Mouse (Mus musculus): ENCODE measurements around the gene Tmem14a. TPM values are rescaled to one million over a fixed set of nuclear protein-coding genes. Genes with fewer than 3 reads are reported as not detected.
"Not testable (repeated sequence)": the region's sequence is repeated elsewhere in the genome, so short reads cannot be mapped to it uniquely, and the experiment has no call there.

Tmem14a gene
- polyA plus RNA-seq, 1 experiment from 2014 or later, result 11.8 TPM

DNA sequence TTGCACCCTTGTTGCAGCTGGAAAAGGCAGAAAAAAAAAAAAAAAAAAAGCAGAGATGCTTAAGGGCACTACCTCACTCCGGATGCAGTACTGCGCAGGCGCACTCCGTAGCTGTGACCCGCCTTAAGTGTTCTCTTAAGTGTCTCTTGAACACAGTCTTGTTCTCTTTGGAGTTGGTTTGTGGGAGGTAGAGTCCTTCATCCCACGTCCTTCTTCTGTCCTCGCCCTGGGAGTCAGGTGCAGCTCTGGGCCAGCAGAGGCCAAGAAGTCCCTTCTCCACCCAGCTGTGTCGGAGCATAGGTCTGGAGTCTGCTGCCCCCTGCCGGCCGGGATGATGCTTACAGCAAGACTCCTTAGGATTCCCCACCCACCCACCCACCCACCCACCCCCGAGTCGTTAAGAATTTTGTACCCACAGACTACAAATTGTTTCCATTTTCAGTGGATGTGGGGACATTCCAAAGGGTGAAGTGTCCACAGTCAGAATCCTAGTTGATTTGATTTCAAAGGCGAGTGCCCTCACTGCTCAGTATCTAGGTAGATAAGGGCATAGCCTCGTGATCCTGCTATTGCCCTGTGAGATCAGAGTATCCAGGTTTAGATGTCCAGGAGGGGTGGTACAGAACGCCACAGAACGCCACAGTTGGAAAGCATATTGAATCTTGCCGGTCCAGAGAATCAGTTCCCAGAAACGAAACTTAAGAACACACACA, 53.1 kb downstream of the Tmem14a start:
- WGBS, result 29% methylated on average over 18 of the region's 18 CpGs
- Histone ChIP-seq H3K4me1 (ENCODE audit: control insufficient read depth, insufficient read depth, low read length) (no peaks in the 10 kb centered on the region), H3K4me2 (ENCODE audit: low read depth, low read length) (peak overlapping the region; percentile 32), H3K9ac (replicated peaks; ENCODE audit: low read length) (no peak overlapping the region), H3K27ac (replicated peaks; ENCODE audit: low read depth, low read length) (no peak overlapping the region), H3K36me3 (replicated peaks; ENCODE audit: control insufficient read depth, insufficient read depth, low read depth, low read length) (no peaks in the 10 kb centered on the region), H3K4me3 (ENCODE audit: low read depth, low read length) (0 out of 2 replicates have a peak overlapping the region, but pooled peaks have one; percentile 15), H3K27me3 (ENCODE audit: control insufficient read depth, insufficient read depth, low read length) (no peaks in the 10 kb centered on the region), H3K9me3 (replicated peaks; ENCODE audit: control insufficient read depth, low read length) (no peaks in the 10 kb centered on the region)
- DNase-seq (ENCODE audit: low spot score), result peak; percentile 81
- ATAC-seq (replicated peaks; ENCODE audit: insufficient number of reproducible peaks, low FRiP score, low TSS enrichment, low read depth), result peak; percentile 61

DNA sequence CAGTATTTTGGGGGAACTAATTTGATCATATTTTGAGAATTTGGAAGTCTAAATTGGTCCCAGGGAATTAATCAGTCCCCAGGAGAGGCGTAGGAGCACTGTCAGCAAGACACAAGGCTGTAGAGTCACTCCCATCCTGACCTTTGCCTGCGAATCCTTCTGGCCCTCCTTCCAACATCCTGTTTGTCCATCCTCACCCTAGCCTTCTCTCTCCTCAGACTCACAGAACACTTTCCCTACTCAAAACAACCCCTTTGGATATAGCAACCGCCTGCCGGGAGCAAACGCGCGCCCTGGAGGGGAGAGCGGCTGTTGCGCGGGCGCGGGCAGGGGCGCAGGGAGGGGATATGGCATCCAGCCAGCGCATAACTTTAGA, 53.7 kb downstream of the Tmem14a start:
- WGBS, result 12% methylated on average over 14 of the region's 14 CpGs
- ATAC-seq (replicated peaks; ENCODE audit: insufficient number of reproducible peaks, low FRiP score, low TSS enrichment, low read depth) (no peak), DNase-seq (ENCODE audit: low spot score) (no peak)
- Histone ChIP-seq H3K27ac (replicated peaks; ENCODE audit: low read depth, low read length) (no peak overlapping the region), H3K27me3 (ENCODE audit: control insufficient read depth, insufficient read depth, low read length) (no peaks in the 10 kb centered on the region), H3K4me1 (ENCODE audit: control insufficient read depth, insufficient read depth, low read length) (no peaks in the 10 kb centered on the region), H3K36me3 (replicated peaks; ENCODE audit: control insufficient read depth, insufficient read depth, low read depth, low read length) (no peaks in the 10 kb centered on the region), H3K4me2 (ENCODE audit: low read depth, low read length) (peak overlapping the region; percentile 32; the same call in 1 of the 2 replicates), H3K4me3 (ENCODE audit: low read depth, low read length) (no peak overlapping the region), H3K9me3 (replicated peaks; ENCODE audit: control insufficient read depth, low read length) (no peaks in the 10 kb centered on the region), H3K9ac (replicated peaks; ENCODE audit: low read length) (0 out of 2 replicates have a peak overlapping the region, but pooled peaks have one; percentile 22)

GRCm38 (mm10) chr1:21273091-21273490, 54.7 kb downstream of the Tmem14a start:
- H3K4me2 ChIP-seq (ENCODE audit: low read depth, low read length), result no peak overlapping the region
- WGBS, result 91% methylated on average over 6 of the region's 6 CpGs
- no peak for DNase-seq (ENCODE audit: low spot score)

GRCm38 (mm10) chr1:21274437-21275040, 56.2 kb downstream of the Tmem14a start:
- Histone ChIP-seq H3K4me3 (ENCODE audit: low read depth, low read length) (no peak overlapping the region), H3K4me2 (ENCODE audit: low read depth, low read length) (no peak overlapping the region), H3K36me3 (replicated peaks; ENCODE audit: control insufficient read depth, insufficient read depth, low read depth, low read length) (no peaks in the 10 kb centered on the region), H3K4me1 (ENCODE audit: control insufficient read depth, insufficient read depth, low read length) (no peaks in the 10 kb centered on the region), H3K9ac (replicated peaks; ENCODE audit: low read length) (no peak overlapping the region), H3K27me3 (ENCODE audit: control insufficient read depth, insufficient read depth, low read length) (no peaks in the 10 kb centered on the region), H3K9me3 (replicated peaks; ENCODE audit: control insufficient read depth, low read length) (no peaks in the 10 kb centered on the region), H3K27ac (replicated peaks; ENCODE audit: low read depth, low read length) (no peak overlapping the region)
- 76% methylated on average over 2 of the region's 2 CpGs for WGBS
- ATAC-seq (replicated peaks; ENCODE audit: insufficient number of reproducible peaks, low FRiP score, low TSS enrichment, low read depth) (no peak), DNase-seq (ENCODE audit: low spot score) (no peak)

More at GRCm38 (mm10) chr1:21273091-21273490, 54.7 kb downstream of the Tmem14a start:
- Histone ChIP-seq H3K9me3 (replicated peaks; ENCODE audit: control insufficient read depth, low read length) (no peaks in the 10 kb centered on the region), H3K27me3 (ENCODE audit: control insufficient read depth, insufficient read depth, low read length) (no peaks in the 10 kb centered on the region), H3K4me1 (ENCODE audit: control insufficient read depth, insufficient read depth, low read length) (no peaks in the 10 kb centered on the region), H3K27ac (replicated peaks; ENCODE audit: low read depth, low read length) (no peak overlapping the region), H3K4me3 (ENCODE audit: low read depth, low read length) (no peak overlapping the region), H3K36me3 (replicated peaks; ENCODE audit: control insufficient read depth, insufficient read depth, low read depth, low read length) (no peaks in the 10 kb centered on the region), H3K9ac (replicated peaks; ENCODE audit: low read length) (no peak overlapping the region)
- no peak for ATAC-seq (replicated peaks; ENCODE audit: insufficient number of reproducible peaks, low FRiP score, low TSS enrichment, low read depth)

- H3K27me3 ChIP-seq (ENCODE audit: control insufficient read depth, insufficient read depth, low read length); H3K27ac ChIP-seq (replicated peaks; ENCODE audit: low read depth, low read length); H3K4me3 ChIP-seq (ENCODE audit: low read depth, low read length); H3K4me2 ChIP-seq (ENCODE audit: low read depth, low read length); H3K9ac ChIP-seq (replicated peaks; ENCODE audit: low read length); DNase-seq (ENCODE audit: low spot score); H3K36me3 ChIP-seq (replicated peaks; ENCODE audit: control insufficient read depth, insufficient read depth, low read depth, low read length); H3K9me3 ChIP-seq (replicated peaks; ENCODE audit: control insufficient read depth, low read length); H3K4me1 ChIP-seq (ENCODE audit: control insufficient read depth, insufficient read depth, low read length); ATAC-seq (replicated peaks; ENCODE audit: insufficient number of reproducible peaks, low FRiP score, low TSS enrichment, low read depth): not testable (repeated sequence)
- 86% methylated on average over 5 of the region's 5 CpGs for whole genome bisulfite sequencing
These were observed 57.0 kb downstream of the Tmem14a start for GRCm38 (mm10) chr1:21275366-21275765.

- not testable (repeated sequence) for H3K4me1 ChIP-seq (ENCODE audit: control insufficient read depth, insufficient read depth, low read length); H3K4me2 ChIP-seq (ENCODE audit: low read depth, low read length); H3K36me3 ChIP-seq (replicated peaks; ENCODE audit: control insufficient read depth, insufficient read depth, low read depth, low read length); ATAC-seq (replicated peaks; ENCODE audit: insufficient number of reproducible peaks, low FRiP score, low TSS enrichment, low read depth); H3K4me3 ChIP-seq (ENCODE audit: low read depth, low read length); DNase-seq (ENCODE audit: low spot score); H3K9ac ChIP-seq (replicated peaks; ENCODE audit: low read length); H3K27me3 ChIP-seq (ENCODE audit: control insufficient read depth, insufficient read depth, low read length); H3K9me3 ChIP-seq (replicated peaks; ENCODE audit: control insufficient read depth, low read length); H3K27ac ChIP-seq (replicated peaks; ENCODE audit: low read depth, low read length)
- WGBS, result 36% methylated on average over 1 of the region's 2 CpGs
These were observed 57.8 kb downstream of the Tmem14a start for GRCm38 (mm10) chr1:21276158-21276557.

Other genes with a start within 250 kb of the Tmem14a start
- gene Tram2, start 139.3 kb upstream of the Tmem14a start, polyA plus RNA-seq (2014; fragmentation: Nextera tagmentation; extraction: Ambion mirVana), result 8.7 and 9.0 TPM in 2 replicates
- gene Gsta3, start 22.0 kb downstream of the Tmem14a start, polyA plus RNA-seq (2014; fragmentation: Nextera tagmentation; extraction: Ambion mirVana), result 0.75 TPM in 1 of 2 replicates, not detected in the other
- not detected in 2 replicates for gene Khdc1a, start 131.1 kb downstream of the Tmem14a start, polyA plus RNA-seq (2014; fragmentation: Nextera tagmentation; extraction: Ambion mirVana)
- not detected in 2 replicates for gene Khdc1c, start 149.8 kb downstream of the Tmem14a start, polyA plus RNA-seq (2014; fragmentation: Nextera tagmentation; extraction: Ambion mirVana)
- not detected in 2 replicates for gene Khdc1b, start 165.0 kb downstream of the Tmem14a start, polyA plus RNA-seq (2014; fragmentation: Nextera tagmentation; extraction: Ambion mirVana)